Mouse (Mus musculus): ENCODE results near the gene Bloc1s4. TPM values are rescaled to one million over a fixed set of nuclear protein-coding genes. Genes with fewer than 3 reads are reported as not detected.

The Bloc1s4 gene
- total and polyA plus RNA-seq, 3 experiments: 20.9 to 23.3 (median 21.2) TPM

DNA sequence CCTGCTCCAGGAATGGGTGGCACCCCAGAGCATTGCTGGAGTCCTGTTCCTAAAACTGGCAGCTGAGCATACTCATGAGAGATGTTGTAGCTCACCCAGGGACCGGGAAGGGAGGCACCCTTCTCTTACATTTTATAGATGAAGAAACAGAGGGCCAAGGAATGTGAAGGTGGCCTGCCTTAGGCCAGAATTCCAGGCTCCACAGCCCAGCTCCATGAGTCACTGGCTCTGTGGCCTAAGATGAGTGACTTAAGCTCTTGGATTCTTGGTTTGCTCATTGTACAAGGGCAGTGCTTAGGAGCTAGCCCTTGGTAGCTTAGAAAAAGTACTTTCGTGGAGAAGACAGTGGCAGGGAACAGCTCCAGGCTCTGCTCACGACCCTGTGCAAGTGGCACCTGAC, 33.6 kb downstream of the Bloc1s4 start:
- H3K4me3 ChIP-seq (replicated peaks in 1 of 3; ENCODE audit: low read depth in 2 of 3, low read length in 2 of 3, poor library complexity in 1 of 3): no peak overlapping the region
- no peak overlapping the region for H3K4me2 ChIP-seq (ENCODE audit: insufficient read depth, low read depth, poor library complexity, severe bottlenecking)
- no peak overlapping the region for H3K27ac ChIP-seq (ENCODE audit: insufficient read depth, low read depth)
- no peaks in the 10 kb centered on the region for H3K79me2 ChIP-seq (replicated peaks; ENCODE audit: control insufficient read depth, extremely low read depth, insufficient read depth, poor library complexity, severe bottlenecking)
- no peak overlapping the region for H3K9ac ChIP-seq (ENCODE audit: insufficient read depth, low read depth)
- dilution Hi-C loops (cut with MboI; ENCODE audit: extremely low pct_ligation_motif_present, extremely low pct_unique_long_range_greater_than_20kb, low sequenced_read_pairs) (no loop called here), in situ Hi-C loops (cut with MboI; ENCODE audit: low pct_ligation_motif_present, low pct_unique_long_range_greater_than_20kb, low sequenced_read_pairs) (no loop called here)
- no peaks in the 10 kb centered on the region for H3K9me3 ChIP-seq (replicated peaks; ENCODE audit: low read length)
- no peaks in the 10 kb centered on the region for H3K36me3 ChIP-seq (replicated peaks in 1 of 2; ENCODE audit: control insufficient read depth in 1 of 2, insufficient read depth in 1 of 2, low read length in 1 of 2)
- H3K27me3 ChIP-seq (replicated peaks): no peaks in the 10 kb centered on the region
- DNase-seq (ENCODE audit: extremely low read depth): no peak
- peaks cover 15 to 33% of the 10 kb centered on the region in 2 experiments for H3K4me1 ChIP-seq (ENCODE audit: control insufficient read depth in 1 of 2, insufficient read depth in 2 of 2)
- no peak for TF ChIP-seq CHD2 (IDR thresholded peaks at IDR 0.05; ENCODE audit: low read length)
- no peak for TF ChIP-seq ZNF384 (IDR thresholded peaks at IDR 0.05; ENCODE audit: low read depth, low read length)
- no peak for TF ChIP-seq ZMIZ1 (IDR thresholded peaks at IDR 0.05; ENCODE audit: low read depth, low read length)
- TF ChIP-seq CHD1 (IDR thresholded peaks at IDR 0.05; ENCODE audit: low read depth, low read length): no peak
- no peak for TF ChIP-seq SIN3A (IDR thresholded peaks at IDR 0.05; ENCODE audit: low read length)
- no peak for TF ChIP-seq CTCF (conservative IDR thresholded peaks at IDR 0.05 in 1 of 2, IDR thresholded peaks at IDR 0.05 in 1 of 2; ENCODE audit: low read depth in 2 of 2, low read length in 2 of 2)
- no peak for TF ChIP-seq GABPA (IDR thresholded peaks at IDR 0.05; ENCODE audit: insufficient replicate concordance, low read depth, low read length)
- TF ChIP-seq KAT2A (IDR thresholded peaks at IDR 0.05; ENCODE audit: insufficient replicate concordance, low read length): no peak
- TF ChIP-seq USF2 (conservative IDR thresholded peaks at IDR 0.05; ENCODE audit: low read depth, low read length): no peak
- TF ChIP-seq TBP (conservative IDR thresholded peaks at IDR 0.05; ENCODE audit: low read depth, low read length): no peak
- no peak for TF ChIP-seq UBTF (IDR thresholded peaks at IDR 0.05; ENCODE audit: low read depth, low read length)

DNA sequence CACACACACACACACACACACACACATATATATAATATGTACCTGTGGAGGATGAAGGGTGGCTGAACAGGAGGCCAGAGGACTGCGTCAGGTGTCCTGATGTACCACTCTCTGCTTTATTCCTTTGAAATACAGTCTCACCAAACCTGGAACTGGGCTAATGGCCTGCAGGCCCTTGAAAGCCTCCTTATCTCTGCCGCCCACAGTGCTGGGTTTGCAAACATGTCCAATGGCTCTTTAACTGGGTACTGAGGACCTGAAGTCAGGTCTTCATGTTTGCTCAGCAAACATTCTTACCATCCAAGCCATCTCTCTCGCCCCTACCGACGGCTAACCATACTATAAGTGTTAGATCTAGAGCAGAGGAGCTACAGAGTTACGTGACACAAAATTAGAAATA, 34.8 kb downstream of the Bloc1s4 start:
- no peaks in the 10 kb centered on the region for H3K79me2 ChIP-seq (replicated peaks; ENCODE audit: control insufficient read depth, extremely low read depth, insufficient read depth, poor library complexity, severe bottlenecking)
- peak overlapping the region; percentile 9; the same call in 1 of the 2 replicates for H3K9ac ChIP-seq (ENCODE audit: insufficient read depth, low read depth)
- no peaks in the 10 kb centered on the region for H3K9me3 ChIP-seq (replicated peaks; ENCODE audit: low read length)
- in situ Hi-C loops (cut with MboI; ENCODE audit: low pct_ligation_motif_present, low pct_unique_long_range_greater_than_20kb, low sequenced_read_pairs) (no loop called here), dilution Hi-C loops (cut with MboI; ENCODE audit: extremely low pct_ligation_motif_present, extremely low pct_unique_long_range_greater_than_20kb, low sequenced_read_pairs) (no loop called here)
- H3K36me3 ChIP-seq (replicated peaks in 1 of 2; ENCODE audit: control insufficient read depth in 1 of 2, insufficient read depth in 1 of 2, low read length in 1 of 2): no peaks in the 10 kb centered on the region
- no peak for DNase-seq (ENCODE audit: extremely low read depth)
- no peaks in the 10 kb centered on the region for H3K27me3 ChIP-seq (replicated peaks)
- 0 out of 2 replicates have a peak overlapping the region, but pooled peaks have one; percentile 64 for H3K4me2 ChIP-seq (ENCODE audit: insufficient read depth, low read depth, poor library complexity, severe bottlenecking)
- 0 out of 2 replicates have a peak overlapping the region, but pooled peaks have one; percentile 10 for H3K27ac ChIP-seq (ENCODE audit: insufficient read depth, low read depth)
- no peak for TF ChIP-seq ELF1 (IDR thresholded peaks at IDR 0.05; ENCODE audit: low read depth, low read length)
- TF ChIP-seq E2F4 (IDR thresholded peaks at IDR 0.05; ENCODE audit: insufficient replicate concordance, low read depth, low read length): no peak
- no peak for TF ChIP-seq TBP (conservative IDR thresholded peaks at IDR 0.05; ENCODE audit: low read depth, low read length)
- no peak for TF ChIP-seq CHD1 (IDR thresholded peaks at IDR 0.05; ENCODE audit: low read depth, low read length)
- TF ChIP-seq IRF4 (IDR thresholded peaks at IDR 0.05; ENCODE audit: low read depth, low read length): no peak
- TF ChIP-seq NELFE (IDR thresholded peaks at IDR 0.05; ENCODE audit: low read depth, low read length): no peak
- TF ChIP-seq MEF2A (IDR thresholded peaks at IDR 0.05; ENCODE audit: borderline replicate concordance, low read depth, low read length): no peak
- TF ChIP-seq MYC (IDR thresholded peaks at IDR 0.05; ENCODE audit: low read depth, low read length): no peak
- no peak for TF ChIP-seq MAFK (IDR thresholded peaks at IDR 0.05; ENCODE audit: insufficient replicate concordance, low read length)
- no peak for TF ChIP-seq NRF1 (IDR thresholded peaks at IDR 0.05; ENCODE audit: low read depth, low read length)
- no peak for TF ChIP-seq ZC3H11A (IDR thresholded peaks at IDR 0.05; ENCODE audit: low read depth, low read length)
- TF ChIP-seq USF1 (IDR thresholded peaks at IDR 0.05; ENCODE audit: low read depth, low read length): no peak
- no peak for TF ChIP-seq ZKSCAN1 (IDR thresholded peaks at IDR 0.05; ENCODE audit: borderline replicate concordance, low read depth, low read length)
- no peak for TF ChIP-seq SMC3 (IDR thresholded peaks at IDR 0.05; ENCODE audit: low read depth, low read length)
- H3K4me1 ChIP-seq (ENCODE audit: control insufficient read depth in 1 of 2, insufficient read depth in 2 of 2): peaks cover 15 to 33% of the 10 kb centered on the region in 2 experiments
- no peak overlapping the region for H3K4me3 ChIP-seq (replicated peaks in 1 of 3; ENCODE audit: low read depth in 2 of 3, low read length in 2 of 3, poor library complexity in 1 of 3)
